Mouse (Mus musculus): ENCODE results near the gene Wnt4.

GRCm38 (mm10) chr4:137287206-137287605, 9.9 kb downstream of the Wnt4 start:
- TF ChIP-seq CTCF (IDR thresholded peaks at IDR 0.05; ENCODE audit: low read depth, low read length) (no peak), EP300 (IDR thresholded peaks at IDR 0.05; ENCODE audit: insufficient read depth, low read depth, low read length) (no peak), POLR2A (IDR thresholded peaks at IDR 0.05; ENCODE audit: insufficient read depth, low read length) (no peak)

Data from ES-Bruce4 (cell line).